Mouse (Mus musculus): Measurements from ENCODE around the gene Vkorc1. TPM values are rescaled to one million over a fixed set of nuclear protein-coding genes. Genes with fewer than 3 reads are reported as not detected.

Gene Vkorc1
- polyA plus RNA-seq, 2 experiments: 242 to 256 TPM

GRCm38 (mm10) chr7:127923714-127924113, 28.3 kb upstream of the Vkorc1 start:
- 92% methylated on average over 5 of the region's 5 CpGs for WGBS
- no peak overlapping the region for H3K9ac ChIP-seq (ENCODE audit: low read depth, low read length, severe bottlenecking)
- no peak overlapping the region for H3K4me3 ChIP-seq (replicated peaks; ENCODE audit: low read length)
- no peak overlapping the region for H3K27ac ChIP-seq (replicated peaks; ENCODE audit: low read depth, low read length)
- 0 out of 2 replicates have a peak, but pooled peaks cover 2% of the 10 kb centered on the region for H3K4me1 ChIP-seq (ENCODE audit: control insufficient read depth, insufficient read depth, low read length)
- DNase-seq (ENCODE audit: low spot score) (no peak), ATAC-seq (ENCODE audit: low FRiP score, low read depth) (no peak)
- no peak overlapping the region for H3K4me2 ChIP-seq (replicated peaks; ENCODE audit: low read depth, low read length, severe bottlenecking)
- H3K27me3 ChIP-seq (ENCODE audit: control insufficient read depth, insufficient read depth, low read length): peaks cover 2% of the 10 kb centered on the region; the same call in 1 of the 2 replicates
- TF ChIP-seq POLR2A (IDR thresholded peaks at IDR 0.05; ENCODE audit: borderline replicate concordance, extremely low read depth, insufficient read depth, insufficient read length): no peak
- H3K36me3 ChIP-seq (ENCODE audit: control insufficient read depth, insufficient read depth, low read length): peaks cover 38% of the 10 kb centered on the region
- H3K9me3 ChIP-seq (ENCODE audit: control insufficient read depth, low read length): no peaks in the 10 kb centered on the region

GRCm38 (mm10) chr7:127922451-127923275, 27.2 kb upstream of the Vkorc1 start:
- peaks cover 45% of the 10 kb centered on the region for H3K36me3 ChIP-seq (ENCODE audit: control insufficient read depth, insufficient read depth, low read length)
- no peak for TF ChIP-seq POLR2A (IDR thresholded peaks at IDR 0.05; ENCODE audit: borderline replicate concordance, extremely low read depth, insufficient read depth, insufficient read length)
- no peaks in the 10 kb centered on the region for H3K9me3 ChIP-seq (ENCODE audit: control insufficient read depth, low read length)
- H3K9ac ChIP-seq (ENCODE audit: low read depth, low read length, severe bottlenecking): no peak overlapping the region
- no peaks in the 10 kb centered on the region for H3K27me3 ChIP-seq (ENCODE audit: control insufficient read depth, insufficient read depth, low read length)
- H3K27ac ChIP-seq (replicated peaks; ENCODE audit: low read depth, low read length): no peak overlapping the region
- no peak overlapping the region for H3K4me2 ChIP-seq (replicated peaks; ENCODE audit: low read depth, low read length, severe bottlenecking)
- DNase-seq (ENCODE audit: low spot score) (no peak), ATAC-seq (ENCODE audit: low FRiP score, low read depth) (no peak)
- 76% methylated on average over 6 of the region's 6 CpGs for WGBS
- no peak overlapping the region for H3K4me3 ChIP-seq (replicated peaks; ENCODE audit: low read length)
- no peaks in the 10 kb centered on the region for H3K4me1 ChIP-seq (ENCODE audit: control insufficient read depth, insufficient read depth, low read length)

GRCm38 (mm10) chr7:127921516-127921915, 26.1 kb upstream of the Vkorc1 start:
- Histone ChIP-seq H3K27me3 (ENCODE audit: control insufficient read depth, insufficient read depth, low read length) (no peaks in the 10 kb centered on the region), H3K4me2 (replicated peaks; ENCODE audit: low read depth, low read length, severe bottlenecking) (no peak overlapping the region), H3K27ac (replicated peaks; ENCODE audit: low read depth, low read length) (no peak overlapping the region), H3K4me3 (replicated peaks; ENCODE audit: low read length) (no peak overlapping the region), H3K36me3 (ENCODE audit: control insufficient read depth, insufficient read depth, low read length) (peaks cover 51% of the 10 kb centered on the region), H3K4me1 (ENCODE audit: control insufficient read depth, insufficient read depth, low read length) (no peaks in the 10 kb centered on the region), H3K9me3 (ENCODE audit: control insufficient read depth, low read length) (no peaks in the 10 kb centered on the region), H3K9ac (ENCODE audit: low read depth, low read length, severe bottlenecking) (no peak overlapping the region)
- 64% methylated on average over 7 of the region's 8 CpGs for WGBS
- ATAC-seq (ENCODE audit: low FRiP score, low read depth): no peak
- TF ChIP-seq POLR2A (IDR thresholded peaks at IDR 0.05; ENCODE audit: borderline replicate concordance, extremely low read depth, insufficient read depth, insufficient read length): no peak
- no peak for DNase-seq (ENCODE audit: low spot score)

GRCm38 (mm10) chr7:127919290-127919689, 23.9 kb upstream of the Vkorc1 start:
- no peak for DNase-seq (ENCODE audit: low spot score)
- Histone ChIP-seq H3K4me1 (ENCODE audit: control insufficient read depth, insufficient read depth, low read length) (no peaks in the 10 kb centered on the region), H3K9me3 (ENCODE audit: control insufficient read depth, low read length) (no peaks in the 10 kb centered on the region), H3K36me3 (ENCODE audit: control insufficient read depth, insufficient read depth, low read length) (peaks cover 59% of the 10 kb centered on the region), H3K27me3 (ENCODE audit: control insufficient read depth, insufficient read depth, low read length) (no peaks in the 10 kb centered on the region), H3K9ac (ENCODE audit: low read depth, low read length, severe bottlenecking) (no peak overlapping the region), H3K27ac (replicated peaks; ENCODE audit: low read depth, low read length) (no peak overlapping the region), H3K4me2 (replicated peaks; ENCODE audit: low read depth, low read length, severe bottlenecking) (no peak overlapping the region), H3K4me3 (replicated peaks; ENCODE audit: low read length) (no peak overlapping the region)
- no peak for ATAC-seq (ENCODE audit: low FRiP score, low read depth)
- no peak for TF ChIP-seq POLR2A (IDR thresholded peaks at IDR 0.05; ENCODE audit: borderline replicate concordance, extremely low read depth, insufficient read depth, insufficient read length)
- 76% methylated on average over 7 of the region's 7 CpGs for WGBS

- H3K4me2 ChIP-seq (replicated peaks; ENCODE audit: low read depth, low read length, severe bottlenecking): no peak overlapping the region
- H3K9me3 ChIP-seq (ENCODE audit: control insufficient read depth, low read length): no peaks in the 10 kb centered on the region
- 58% methylated on average over 3 of the region's 3 CpGs for WGBS
- no peaks in the 10 kb centered on the region for H3K27me3 ChIP-seq (ENCODE audit: control insufficient read depth, insufficient read depth, low read length)
- no peak for DNase-seq (ENCODE audit: low spot score)
- H3K4me1 ChIP-seq (ENCODE audit: control insufficient read depth, insufficient read depth, low read length): 0 out of 2 replicates have a peak, but pooled peaks cover 1% of the 10 kb centered on the region
- no peak for TF ChIP-seq POLR2A (IDR thresholded peaks at IDR 0.05; ENCODE audit: borderline replicate concordance, extremely low read depth, insufficient read depth, insufficient read length)
- peaks cover 51% of the 10 kb centered on the region for H3K36me3 ChIP-seq (ENCODE audit: control insufficient read depth, insufficient read depth, low read length)
- ATAC-seq (ENCODE audit: low FRiP score, low read depth): no peak
- H3K4me3 ChIP-seq (replicated peaks; ENCODE audit: low read length): no peak overlapping the region
- no peak overlapping the region for H3K27ac ChIP-seq (replicated peaks; ENCODE audit: low read depth, low read length)
- H3K9ac ChIP-seq (ENCODE audit: low read depth, low read length, severe bottlenecking): no peak overlapping the region
Observed at GRCm38 (mm10) chr7:127918203-127918602, 22.8 kb upstream of the Vkorc1 start.

Measured in limb, embryonic 14.5 days (tissue).